Mouse (Mus musculus): ENCODE measurements around the gene Atp6v0b. TPM values are rescaled to one million over a fixed set of nuclear protein-coding genes. Genes with fewer than 3 reads are reported as not detected.

Atp6v0b gene
- total and polyA plus RNA-seq, 3 experiments, result 109 to 279 (median 124) TPM

DNA sequence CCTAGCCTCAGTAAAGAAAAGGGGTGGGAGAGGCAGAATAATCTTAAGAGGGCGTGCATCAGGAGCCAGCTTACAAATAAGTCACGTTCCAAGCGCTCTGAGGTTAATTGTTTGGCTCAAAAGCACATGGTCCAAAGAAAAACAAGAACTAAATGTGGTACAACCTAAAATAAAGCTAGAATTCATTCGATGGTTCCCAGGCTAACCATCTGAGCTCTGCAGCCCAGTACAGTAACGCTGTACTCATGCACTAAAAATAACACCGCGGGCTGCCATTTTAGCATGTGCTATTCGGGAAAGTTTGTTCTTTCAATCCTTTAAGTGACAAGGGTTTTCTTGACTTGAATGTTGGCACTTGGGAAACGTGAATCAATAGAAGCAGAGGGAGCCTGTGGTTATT lies 26.6 kb downstream of the Atp6v0b start:
- no peak for DNase-seq
- H3K36me3 ChIP-seq (ENCODE audit: control insufficient read depth, insufficient read depth, low read length), result no peaks in the 10 kb centered on the region
- no peaks in the 10 kb centered on the region for H3K79me2 ChIP-seq (replicated peaks; ENCODE audit: control insufficient read depth, insufficient read depth, low read length)
- TF ChIP-seq CTCF (IDR thresholded peaks at IDR 0.05) (no peak), POLR2A (IDR thresholded peaks at IDR 0.05; ENCODE audit: insufficient read depth, low read depth, low read length) (no peak), EP300 (IDR thresholded peaks at IDR 0.05; ENCODE audit: insufficient read depth, low read depth, low read length) (no peak)
- WGBS, result 76% methylated on average over 9 of the region's 9 CpGs
- no peaks in the 10 kb centered on the region for H3K27me3 ChIP-seq (ENCODE audit: control insufficient read depth, insufficient read depth, low read length)
- H3K9ac ChIP-seq (ENCODE audit: low read depth, low read length), result no peak overlapping the region
- no peak overlapping the region for H3K4me3 ChIP-seq
- intact Hi-C loops (cut with DNase I), result loop anchor here (10.0 kb wide), 1 partner anchor 156 kb away; no protein-coding TSS in a partner anchor
- no peak overlapping the region for H3K27ac ChIP-seq
- H3K4me1 ChIP-seq (ENCODE audit: control insufficient read depth, insufficient read depth, low read length), result no peaks in the 10 kb centered on the region

DNA sequence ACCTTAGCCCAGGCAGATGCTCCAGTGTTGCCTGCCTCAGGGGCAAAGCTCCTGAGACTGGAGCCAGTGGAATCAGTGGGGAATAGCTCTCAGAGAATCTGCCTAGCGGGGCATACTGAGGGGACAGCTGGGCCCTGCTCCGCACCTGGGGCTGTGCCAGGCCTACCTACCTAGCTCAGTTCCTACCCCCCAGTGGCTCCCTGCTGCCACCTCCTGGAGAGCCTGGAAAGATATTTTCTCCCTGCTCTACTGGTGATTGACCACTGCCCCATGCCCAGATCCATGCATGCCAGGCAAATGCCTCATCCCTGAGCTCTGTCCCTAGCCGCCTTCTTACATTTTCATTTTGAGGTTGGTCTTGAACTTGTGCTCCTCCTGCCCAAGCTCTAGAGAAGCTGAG lies 28.3 kb downstream of the Atp6v0b start:
- intact Hi-C loops (cut with DNase I), result loop anchor here (2.0 kb wide), 1 partner anchor 24 kb away; the partner anchor contains the start of gene Slc6a9

DNA sequence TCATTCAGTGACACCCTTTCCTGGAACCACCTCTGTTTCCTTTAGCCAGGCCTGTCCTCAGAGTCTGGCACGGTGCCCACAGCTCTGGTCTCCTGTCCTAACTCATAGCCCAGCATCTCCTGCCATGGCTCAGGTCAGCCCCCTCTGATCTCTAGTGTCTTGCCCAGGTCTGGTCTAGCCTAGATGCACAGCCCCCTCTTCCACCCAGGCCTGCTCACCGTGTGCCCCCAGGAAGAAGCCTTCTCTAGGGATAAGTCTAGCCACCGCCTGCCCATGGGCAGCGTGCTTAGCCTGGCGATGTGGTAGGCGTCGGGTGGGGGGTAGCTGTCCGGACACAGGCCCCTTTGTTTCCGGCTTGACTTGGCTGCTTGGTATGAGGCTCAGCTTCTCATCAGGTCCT lies 32.0 kb downstream of the Atp6v0b start:
- no peak for TF ChIP-seq CTCF (IDR thresholded peaks at IDR 0.05)
- TF ChIP-seq EP300 (IDR thresholded peaks at IDR 0.05; ENCODE audit: insufficient read depth, low read depth, low read length), result no peak
- TF ChIP-seq POLR2A (IDR thresholded peaks at IDR 0.05; ENCODE audit: insufficient read depth, low read depth, low read length), result no peak
- H3K27me3 ChIP-seq (ENCODE audit: control insufficient read depth, insufficient read depth, low read length), result no peaks in the 10 kb centered on the region
- H3K4me3 ChIP-seq, result no peak overlapping the region
- no peaks in the 10 kb centered on the region for H3K36me3 ChIP-seq (ENCODE audit: control insufficient read depth, insufficient read depth, low read length)
- intact Hi-C loops (cut with DNase I), result no loop called here
- H3K4me1 ChIP-seq (ENCODE audit: control insufficient read depth, insufficient read depth, low read length), result peaks cover 1% of the 10 kb centered on the region; the same call in 1 of the 2 replicates
- H3K27ac ChIP-seq, result no peak overlapping the region
- WGBS, result 73% methylated on average over 9 of the region's 9 CpGs
- no peak overlapping the region for H3K9ac ChIP-seq (ENCODE audit: low read depth, low read length)
- no peak for DNase-seq
- H3K79me2 ChIP-seq (replicated peaks; ENCODE audit: control insufficient read depth, insufficient read depth, low read length), result no peaks in the 10 kb centered on the region

More for the DNA sequence above, 28.3 kb downstream of the Atp6v0b start:
- peak; percentile 81 for TF ChIP-seq CTCF (IDR thresholded peaks at IDR 0.05)
- no peak for TF ChIP-seq EP300 (IDR thresholded peaks at IDR 0.05; ENCODE audit: insufficient read depth, low read depth, low read length)
- H3K27ac ChIP-seq, result no peak overlapping the region
- peak; percentile 37 to 75 for DNase-seq
- no peak overlapping the region for H3K4me3 ChIP-seq
- H3K27me3 ChIP-seq (ENCODE audit: control insufficient read depth, insufficient read depth, low read length), result no peaks in the 10 kb centered on the region
- H3K79me2 ChIP-seq (replicated peaks; ENCODE audit: control insufficient read depth, insufficient read depth, low read length), result no peaks in the 10 kb centered on the region
- H3K4me1 ChIP-seq (ENCODE audit: control insufficient read depth, insufficient read depth, low read length), result no peaks in the 10 kb centered on the region
- H3K36me3 ChIP-seq (ENCODE audit: control insufficient read depth, insufficient read depth, low read length), result no peaks in the 10 kb centered on the region
- 62% methylated on average over 3 of the region's 3 CpGs for WGBS
- H3K9ac ChIP-seq (ENCODE audit: low read depth, low read length), result no peak overlapping the region

DNA sequence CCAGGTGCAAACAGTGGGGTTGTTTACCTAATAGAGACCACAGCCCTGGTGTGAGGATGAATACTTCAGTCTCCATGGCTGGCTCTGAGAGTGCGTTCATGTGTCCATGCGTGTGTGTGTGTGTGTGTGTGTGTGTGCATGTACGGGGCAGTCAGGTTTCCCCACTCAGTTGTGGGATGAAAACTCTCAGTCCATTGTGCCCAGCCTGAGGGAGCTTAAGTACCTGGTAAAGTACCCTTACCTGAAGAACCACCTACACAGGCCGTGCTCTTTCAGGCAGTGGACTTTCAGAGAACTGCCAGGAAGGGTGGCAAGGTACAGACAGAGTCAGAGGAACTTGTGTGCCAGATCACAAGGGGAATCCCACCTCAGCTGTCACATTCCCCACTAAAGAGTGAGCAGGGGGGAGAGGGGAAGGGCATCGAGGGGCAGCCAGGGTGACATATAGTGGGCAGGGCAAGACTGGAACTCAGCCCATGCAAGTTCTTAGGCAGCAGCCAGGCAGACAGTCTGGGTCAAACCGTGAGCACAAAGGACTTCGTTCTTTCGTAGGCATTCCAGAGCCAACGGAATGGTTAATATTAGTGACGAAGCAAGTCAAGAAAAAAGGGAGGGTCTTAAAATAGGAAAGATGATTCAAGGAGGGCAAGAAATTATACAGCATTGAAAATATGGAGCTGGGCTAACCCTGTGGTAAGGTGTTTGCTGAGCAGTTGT lies 34.8 kb downstream of the Atp6v0b start:
- intact Hi-C loops (cut with DNase I), result no loop called here
- peaks cover 1% of the 10 kb centered on the region; the same call in 1 of the 2 replicates for H3K4me1 ChIP-seq (ENCODE audit: control insufficient read depth, insufficient read depth, low read length)
- no peaks in the 10 kb centered on the region for H3K36me3 ChIP-seq (ENCODE audit: control insufficient read depth, insufficient read depth, low read length)
- H3K9ac ChIP-seq (ENCODE audit: low read depth, low read length), result no peak overlapping the region
- no peak overlapping the region for H3K4me3 ChIP-seq
- no peak for DNase-seq
- H3K79me2 ChIP-seq (replicated peaks; ENCODE audit: control insufficient read depth, insufficient read depth, low read length), result no peaks in the 10 kb centered on the region
- no peaks in the 10 kb centered on the region for H3K27me3 ChIP-seq (ENCODE audit: control insufficient read depth, insufficient read depth, low read length)
- 87% methylated on average over 10 of the region's 10 CpGs for WGBS
- H3K27ac ChIP-seq, result no peak overlapping the region
- TF ChIP-seq CTCF (IDR thresholded peaks at IDR 0.05) (no peak), POLR2A (IDR thresholded peaks at IDR 0.05; ENCODE audit: insufficient read depth, low read depth, low read length) (no peak), EP300 (IDR thresholded peaks at IDR 0.05; ENCODE audit: insufficient read depth, low read depth, low read length) (no peak)

DNA sequence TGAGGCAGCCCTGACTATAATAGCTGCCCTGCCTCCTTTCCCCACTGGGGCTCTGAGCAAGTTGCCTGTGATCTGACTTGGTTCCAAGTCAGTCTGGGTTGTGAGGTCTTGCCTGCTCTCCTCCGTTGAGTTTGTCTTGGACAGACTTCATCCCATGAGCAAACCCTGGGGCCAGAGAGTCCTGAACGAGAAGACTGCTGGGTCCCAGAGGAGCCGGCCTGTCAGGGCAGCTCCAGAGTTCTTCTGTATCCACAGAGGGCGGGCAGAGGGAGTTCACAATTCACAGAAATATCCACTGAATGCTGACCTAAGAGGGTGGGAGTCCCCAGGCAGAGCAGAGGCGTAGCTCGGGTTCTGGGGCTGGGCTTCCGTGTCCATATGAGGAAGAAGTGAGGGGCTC lies 36.3 kb downstream of the Atp6v0b start:
- peak; percentile 44 to 73 for DNase-seq
- Histone ChIP-seq H3K36me3 (ENCODE audit: control insufficient read depth, insufficient read depth, low read length) (no peaks in the 10 kb centered on the region), H3K27me3 (ENCODE audit: control insufficient read depth, insufficient read depth, low read length) (no peaks in the 10 kb centered on the region), H3K27ac (no peak overlapping the region), H3K4me3 (no peak overlapping the region), H3K9ac (ENCODE audit: low read depth, low read length) (no peak overlapping the region), H3K79me2 (replicated peaks; ENCODE audit: control insufficient read depth, insufficient read depth, low read length) (no peaks in the 10 kb centered on the region), H3K4me1 (ENCODE audit: control insufficient read depth, insufficient read depth, low read length) (peaks cover 1% of the 10 kb centered on the region; the same call in 1 of the 2 replicates)
- intact Hi-C loops (cut with DNase I), result no loop called here
- 67% methylated on average over 7 of the region's 7 CpGs for WGBS
- TF ChIP-seq CTCF (IDR thresholded peaks at IDR 0.05) (peak; percentile 44), EP300 (IDR thresholded peaks at IDR 0.05; ENCODE audit: insufficient read depth, low read depth, low read length) (no peak)

DNA sequence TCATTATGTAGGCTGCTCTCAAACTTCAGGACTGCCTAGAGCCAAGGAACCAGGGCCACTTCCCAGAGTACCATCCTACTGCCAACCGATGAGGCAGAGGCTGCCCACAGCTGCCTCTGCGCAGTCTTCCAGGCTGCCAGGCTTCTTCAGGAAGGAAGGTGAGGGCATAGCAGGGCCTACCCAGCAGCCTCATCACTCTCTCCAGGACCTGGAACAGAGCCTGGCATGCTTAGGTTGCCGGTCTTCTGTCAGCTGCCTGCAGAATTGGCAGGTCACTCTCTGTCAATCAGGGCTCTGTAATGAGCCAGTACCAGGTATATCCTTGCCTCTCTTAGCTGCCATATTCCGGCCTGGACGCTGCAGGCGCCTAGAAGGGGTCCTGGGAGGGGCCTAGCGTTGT lies 37.0 kb downstream of the Atp6v0b start:
- no peak overlapping the region for H3K27ac ChIP-seq
- no peak for DNase-seq
- no peak for TF ChIP-seq CTCF (IDR thresholded peaks at IDR 0.05)
- no peak for TF ChIP-seq EP300 (IDR thresholded peaks at IDR 0.05; ENCODE audit: insufficient read depth, low read depth, low read length)
- TF ChIP-seq POLR2A (IDR thresholded peaks at IDR 0.05; ENCODE audit: insufficient read depth, low read depth, low read length), result no peak
- H3K4me3 ChIP-seq, result no peak overlapping the region
- no peaks in the 10 kb centered on the region for H3K27me3 ChIP-seq (ENCODE audit: control insufficient read depth, insufficient read depth, low read length)
- 72% methylated on average over 7 of the region's 7 CpGs for WGBS
- no peak overlapping the region for H3K9ac ChIP-seq (ENCODE audit: low read depth, low read length)
- peaks cover 1% of the 10 kb centered on the region; the same call in 1 of the 2 replicates for H3K4me1 ChIP-seq (ENCODE audit: control insufficient read depth, insufficient read depth, low read length)
- H3K79me2 ChIP-seq (replicated peaks; ENCODE audit: control insufficient read depth, insufficient read depth, low read length), result no peaks in the 10 kb centered on the region
- intact Hi-C loops (cut with DNase I), result no loop called here
- H3K36me3 ChIP-seq (ENCODE audit: control insufficient read depth, insufficient read depth, low read length), result no peaks in the 10 kb centered on the region
